Mouse (Mus musculus) MEL (cell line): ENCODE measurements around the gene Gpnmb. TPM values are rescaled to one million over a fixed set of nuclear protein-coding genes. Genes with fewer than 3 reads are reported as not detected.

ENCODE experiments used
- DNase-seq: peaks from one replicate; pipeline ENCODE4 v3.0.0; 2011; ENCODE audit warnings: low read depth, low spot score
- H3K27ac ChIP-seq: 2 replicates; pipeline ENCODE4 v1.5.1; 2012; ENCODE audit warnings: low read depth, mild to moderate bottlenecking, control low read depth, low read length, moderate library complexity; ENCODE audit not compliant: control insufficient read depth
- H3K27me3 ChIP-seq, 2 experiments: fragments of 150-350 bp in 1 of 2; sonication (generic) in 1 of 2; 2 replicates each; pipeline ENCODE4 v1.6.1; 2012; ENCODE audit warnings: low read length in 2 of 2, mild to moderate bottlenecking in 2 of 2, improper control_type of control experiment in 1 of 2, moderate library complexity in 1 of 2; ENCODE audit not compliant: insufficient read depth in 2 of 2, control insufficient read depth in 1 of 2
- H3K36me3 ChIP-seq, 2 experiments: 2 replicates each; pipeline ENCODE4 v1.6.1; 2012 to 2014; ENCODE audit warnings: low read length in 2 of 2, improper control_type of control experiment in 1 of 2, inconsistent platforms in 1 of 2, mild to moderate bottlenecking in 1 of 2; ENCODE audit not compliant: insufficient read depth in 2 of 2, control insufficient read depth in 1 of 2
- H3K4me1 ChIP-seq, 2 experiments: fragments of 150-350 bp in 1 of 2; sonication (generic) in 1 of 2; 2 replicates each; pipeline ENCODE4 v1.6.1; 2012; ENCODE audit warnings: low read length in 2 of 2, improper control_type of control experiment in 1 of 2, mild to moderate bottlenecking in 1 of 2; ENCODE audit not compliant: insufficient read depth in 2 of 2, control insufficient read depth in 1 of 2
- H3K4me3 ChIP-seq, 2 experiments: fragments of 150-350 bp in 1 of 2; sonication (generic) in 1 of 2; 2 replicates each; pipeline ENCODE4 v1.5.1; 2012; ENCODE audit warnings: low read depth in 2 of 2, low read length in 2 of 2, mild to moderate bottlenecking in 2 of 2, moderate library complexity in 2 of 2, control low read depth in 1 of 2, improper control_type of control experiment in 1 of 2; ENCODE audit not compliant: control insufficient read depth in 1 of 2, insufficient read depth in 1 of 2
- H3K79me2 ChIP-seq: 2 replicates; pipeline ENCODE4 v1.6.1; 2012; ENCODE audit warnings: mild to moderate bottlenecking, low read length, moderate library complexity; ENCODE audit not compliant: control insufficient read depth, poor library complexity, insufficient read depth
- H3K9ac ChIP-seq: 2 replicates; pipeline ENCODE4 v1.6.1; 2012; ENCODE audit warnings: low read depth, mild to moderate bottlenecking, control low read depth, low read length, moderate library complexity; ENCODE audit not compliant: control insufficient read depth, poor library complexity, severe bottlenecking
- H3K9me3 ChIP-seq: fragments of 150-350 bp; sonication (generic); replicated peaks from 2 replicates; pipeline ENCODE4 v1.6.1; 2012; ENCODE audit warnings: mild to moderate bottlenecking, low read length, improper control_type of control experiment, moderate library complexity; ENCODE audit not compliant: insufficient read depth
- CTCF ChIP-seq, 3 experiments: IDR thresholded peaks in 2 of 3; conservative IDR thresholded peaks in 1 of 3; 2 replicates each; pipeline ENCODE4 v1.5.1; 2011 to 2012; ENCODE audit warnings: low read length in 3 of 3, low read depth in 2 of 3, mild to moderate bottlenecking in 2 of 3, improper control_type of control experiment in 1 of 3, inconsistent platforms in 1 of 3, mixed read lengths in 1 of 3, moderate library complexity in 1 of 3; ENCODE audit not compliant: control insufficient read depth in 1 of 3, insufficient read depth in 1 of 3, poor library complexity in 1 of 3, severe bottlenecking in 1 of 3
- E2F4 ChIP-seq: IDR thresholded peaks from 2 replicates; pipeline ENCODE4 v1.6.1; 2011; ENCODE audit warnings: low read depth, low read length, improper control_type of control experiment, borderline replicate concordance
- ELF1 ChIP-seq: IDR thresholded peaks from 2 replicates; pipeline ENCODE4 v1.6.1; 2014; ENCODE audit warnings: low read depth, mild to moderate bottlenecking, inconsistent platforms, low read length, improper control_type of control experiment, moderate library complexity
- GATA1 ChIP-seq: IDR thresholded peaks from 2 replicates; pipeline ENCODE4 v1.6.1; 2011; ENCODE audit warnings: low read depth, low read length, improper control_type of control experiment
- MAFK ChIP-seq: IDR thresholded peaks from 2 replicates; pipeline ENCODE4 v1.6.1; 2011; ENCODE audit warnings: low read depth, mild to moderate bottlenecking, low read length, improper control_type of control experiment, borderline replicate concordance
- MAX ChIP-seq: IDR thresholded peaks from 2 replicates; pipeline ENCODE4 v1.6.1; 2011; ENCODE audit warnings: low read length, improper control_type of control experiment
- MAZ ChIP-seq: IDR thresholded peaks from 2 replicates; pipeline ENCODE4 v1.6.1; 2012; ENCODE audit warnings: low read depth, mild to moderate bottlenecking, inconsistent platforms, low read length, improper control_type of control experiment
- MYB ChIP-seq: IDR thresholded peaks from 2 replicates; pipeline ENCODE4 v1.6.1; 2011; ENCODE audit warnings: mild to moderate bottlenecking, low read depth, low read length, improper control_type of control experiment
- TAL1 ChIP-seq: IDR thresholded peaks from 2 replicates; pipeline ENCODE4 v1.6.1; 2012; ENCODE audit warnings: mild to moderate bottlenecking, inconsistent platforms, low read length, moderate library complexity, mixed read lengths
- TCF12 ChIP-seq: IDR thresholded peaks from 2 replicates; pipeline ENCODE4 v1.6.1; 2014; ENCODE audit warnings: low read depth, mild to moderate bottlenecking, inconsistent platforms, low read length, improper control_type of control experiment, moderate library complexity
- polyA plus RNA-seq, 2 experiments: library from polyadenylated mRNA; stranded (reverse) in 1 of 2; unstranded in 1 of 2; fragments of >175 nt in 1 of 2; fragments of >200 nt in 1 of 2; gene quantifications; 2 replicates each; pipeline versions ENCODE4 v1.2.1 to v1.2.4; 2012; ENCODE audit warnings: low replicate concordance in 2 of 2, low read depth in 1 of 2; ENCODE audit not compliant: insufficient read length in 2 of 2, insufficient read depth in 1 of 2, missing spikeins in 1 of 2
- total RNA-seq: library from RNA; depleted of rRNA; stranded (reverse); fragments of 300-350 nt; gene quantifications from 2 replicates; pipeline ENCODE4 v1.2.3, GENCODE M21; 2012

Gene Gpnmb
- total and polyA plus RNA-seq, 3 experiments: not detected

GRCm38 (mm10) chr6:49021141-49022012, 15.0 kb upstream of the Gpnmb start:
- TF ChIP-seq CTCF (IDR thresholded peaks at IDR 0.05 in 2 of 3, conservative IDR thresholded peaks at IDR 0.05 in 1 of 3; ENCODE audit: control insufficient read depth in 1 of 3, insufficient read depth in 1 of 3, low read depth in 2 of 3, low read length in 3 of 3, poor library complexity in 1 of 3, severe bottlenecking in 1 of 3) (no peak), MAZ (no peak), MAX (no peak), TCF12 (no peak), MAFK (no peak), TAL1 (no peak)
- no peak for DNase-seq
- Histone ChIP-seq H3K27ac (no peak overlapping the region), H3K36me3 (no peaks in the 10 kb centered on the region), H3K79me2 (no peaks in the 10 kb centered on the region), H3K27me3 (no peaks in the 10 kb centered on the region), H3K4me1 (no peaks in the 10 kb centered on the region), H3K4me3 (no peak overlapping the region), H3K9ac (no peak overlapping the region), H3K9me3 (no peaks in the 10 kb centered on the region)

- no peak for DNase-seq
- Histone ChIP-seq H3K27ac (no peak overlapping the region), H3K9ac (no peak overlapping the region), H3K4me3 (no peak overlapping the region), H3K27me3 (no peaks in the 10 kb centered on the region), H3K9me3 (no peaks in the 10 kb centered on the region), H3K36me3 (no peaks in the 10 kb centered on the region), H3K79me2 (no peaks in the 10 kb centered on the region), H3K4me1 (no peaks in the 10 kb centered on the region)
- TF ChIP-seq E2F4 (no peak), GATA1 (no peak), MYB (no peak), MAFK (no peak), ELF1 (no peak)
Observed at GRCm38 (mm10) chr6:49022384-49022783, 14.0 kb upstream of the Gpnmb start.

GRCm38 (mm10) chr6:49023315-49023714, 13.0 kb upstream of the Gpnmb start:
- Histone ChIP-seq H3K9ac (no peak overlapping the region), H3K9me3 (no peaks in the 10 kb centered on the region), H3K27ac (no peak overlapping the region), H3K4me1 (no peaks in the 10 kb centered on the region), H3K36me3 (no peaks in the 10 kb centered on the region), H3K4me3 (no peak overlapping the region), H3K79me2 (no peaks in the 10 kb centered on the region), H3K27me3 (no peaks in the 10 kb centered on the region)
- no peak for TF ChIP-seq TCF12
- DNase-seq: no peak
